Mouse (Mus musculus) testis, adult 2 months (tissue): ENCODE measurements around the gene Ndufa4l2. TPM values are rescaled to one million over a fixed set of nuclear protein-coding genes. Genes with fewer than 3 reads are reported as not detected.

ENCODE experiments used
- H3K27ac ChIP-seq: fragments of 200-500 bp; 2 replicates; pipeline ENCODE4 v1.5.1; 2012; ENCODE audit warnings: low read depth, low read length; ENCODE audit not compliant: control insufficient read depth, insufficient read depth
- H3K27me3 ChIP-seq: fragments of 200-500 bp; 2 replicates; pipeline ENCODE4 v1.6.1; 2012; ENCODE audit warnings: mild to moderate bottlenecking, low read length, moderate library complexity; ENCODE audit not compliant: control insufficient read depth, insufficient read depth
- H3K36me3 ChIP-seq: fragments of 200-500 bp; 2 replicates; pipeline ENCODE4 v1.6.1; 2012; ENCODE audit warnings: mild to moderate bottlenecking, low read length; ENCODE audit not compliant: control insufficient read depth, insufficient read depth
- H3K4me1 ChIP-seq: fragments of 200-500 bp; 2 replicates; pipeline ENCODE4 v1.6.1; 2012; ENCODE audit warnings: low read length; ENCODE audit not compliant: control insufficient read depth, insufficient read depth
- H3K4me3 ChIP-seq: fragments of 200-500 bp; 2 replicates; pipeline ENCODE4 v1.5.1; 2012; ENCODE audit warnings: low read depth, mild to moderate bottlenecking, low read length, moderate library complexity, mixed read lengths; ENCODE audit not compliant: control insufficient read depth
- CTCF ChIP-seq: fragments of 200-500 bp; IDR thresholded peaks from 2 replicates; pipeline ENCODE4 v1.5.1; 2012; ENCODE audit warnings: low read depth, mild to moderate bottlenecking, inconsistent platforms, low read length, moderate library complexity; ENCODE audit not compliant: control insufficient read depth, insufficient read depth, insufficient replicate concordance
- POLR2A ChIP-seq: fragments of 200-500 bp; IDR thresholded peaks from 2 replicates; pipeline ENCODE4 v1.6.1; 2012; ENCODE audit warnings: low read depth, mild to moderate bottlenecking, inconsistent platforms, low read length, moderate library complexity; ENCODE audit not compliant: control insufficient read depth
- polyA plus RNA-seq: library from polyadenylated mRNA; depleted of rRNA; stranded (reverse); fragments of >200 nt; gene quantifications from 2 replicates; pipeline ENCODE4 v1.2.3, GENCODE M21; 2012

Gene Ndufa4l2
- polyA plus RNA-seq, 1 experiment: 65.0 TPM

- Histone ChIP-seq H3K27ac (no peak overlapping the region), H3K36me3 (no peaks in the 10 kb centered on the region), H3K4me1 (peaks cover 70% of the 10 kb centered on the region), H3K4me3 (no peak overlapping the region), H3K27me3 (no peaks in the 10 kb centered on the region)
- TF ChIP-seq POLR2A: no peak
- TF ChIP-seq CTCF: no peak
Measured at GRCm38 (mm10) chr10:127510895-127511617, 3.7 kb upstream of the Ndufa4l2 start.

GRCm38 (mm10) chr10:127511634-127512306 is 3.0 kb upstream of the Ndufa4l2 start:
- no peaks in the 10 kb centered on the region for H3K27me3 ChIP-seq
- no peak overlapping the region for H3K27ac ChIP-seq
- H3K4me1 ChIP-seq: peaks cover 78% of the 10 kb centered on the region
- no peak for TF ChIP-seq POLR2A
- no peak for TF ChIP-seq CTCF
- H3K36me3 ChIP-seq: no peaks in the 10 kb centered on the region
- H3K4me3 ChIP-seq: peak overlapping the region; percentile 18; the same call in 1 of the 2 replicates

GRCm38 (mm10) chr10:127512307-127512666 is 2.5 kb upstream of the Ndufa4l2 start:
- Histone ChIP-seq H3K4me1 (peaks cover 83% of the 10 kb centered on the region), H3K27me3 (no peaks in the 10 kb centered on the region), H3K36me3 (no peaks in the 10 kb centered on the region), H3K4me3 (no peak overlapping the region), H3K27ac (no peak overlapping the region)
- TF ChIP-seq CTCF (no peak), POLR2A (no peak)

GRCm38 (mm10) chr10:127512813-127513212 is 2.0 kb upstream of the Ndufa4l2 start:
- Histone ChIP-seq H3K4me1 (peaks cover 79% of the 10 kb centered on the region), H3K27me3 (no peaks in the 10 kb centered on the region), H3K4me3 (peak overlapping the region; percentile 56), H3K36me3 (no peaks in the 10 kb centered on the region), H3K27ac (no peak overlapping the region)
- TF ChIP-seq POLR2A (no peak), CTCF (peak; percentile 99)

- Histone ChIP-seq H3K36me3 (no peaks in the 10 kb centered on the region), H3K4me3 (no peak overlapping the region; the same call in 1 of the 2 replicates), H3K27me3 (no peaks in the 10 kb centered on the region), H3K4me1 (peaks cover 76% of the 10 kb centered on the region), H3K27ac (no peak overlapping the region)
- no peak for TF ChIP-seq CTCF
- no peak for TF ChIP-seq POLR2A
Measured at GRCm38 (mm10) chr10:127513501-127514091, 1.2 kb upstream of the Ndufa4l2 start.

GRCm38 (mm10) chr10:127514111-127514698 is 562 bp upstream of the Ndufa4l2 start:
- Histone ChIP-seq H3K4me3 (no peak overlapping the region), H3K36me3 (no peaks in the 10 kb centered on the region), H3K4me1 (peaks cover 72% of the 10 kb centered on the region), H3K27ac (no peak overlapping the region), H3K27me3 (no peaks in the 10 kb centered on the region)
- TF ChIP-seq POLR2A: no peak
- no peak for TF ChIP-seq CTCF

GRCm38 (mm10) chr10:127515271-127515982 is 660 bp downstream of the Ndufa4l2 start:
- Histone ChIP-seq H3K4me1 (peaks cover 60% of the 10 kb centered on the region), H3K27me3 (no peaks in the 10 kb centered on the region), H3K27ac (peak overlapping the region; percentile 72)

More at GRCm38 (mm10) chr10:127515271-127515982, 660 bp downstream of the Ndufa4l2 start:
- Histone ChIP-seq H3K4me3 (peak overlapping the region; percentile 82), H3K36me3 (no peaks in the 10 kb centered on the region)
- TF ChIP-seq POLR2A (peak; percentile 43; the same call in 1 of the 2 replicates), CTCF (peak; percentile 28)
